Mouse (Mus musculus) gonadal fat pad, adult 2 months (tissue): ENCODE measurements around the gene Rc3h1. TPM values are rescaled to one million over a fixed set of nuclear protein-coding genes. Genes with fewer than 3 reads are reported as not detected.

Experiments
- polyA plus RNA-seq: library from polyadenylated mRNA; depleted of rRNA; stranded (reverse); fragments of >200 nt; gene quantifications from 2 replicates; pipeline ENCODE4 v1.2.3, GENCODE M21; 2012; rRNA removed

Rc3h1 gene
- polyA plus RNA-seq, 1 experiment: 15.8 TPM

Other genes starting within 250 kb of the Rc3h1 start
- 9.8 and 10.3 TPM in 2 replicates for gene Rabgap1l, start 113.2 kb upstream of the Rc3h1 start, polyA plus RNA-seq
- gene Serpinc1, start 72.2 kb downstream of the Rc3h1 start, polyA plus RNA-seq: 0.36 and 4.0 TPM in 2 replicates
- gene Zbtb37, start 128.4 kb downstream of the Rc3h1 start, polyA plus RNA-seq: 2.4 and 3.0 TPM in 2 replicates
- 16.6 and 19.8 TPM in 2 replicates for gene Dars2, start 164.2 kb downstream of the Rc3h1 start, polyA plus RNA-seq
- 1.1 and 1.2 TPM in 2 replicates for gene Cenpl, start 164.3 kb downstream of the Rc3h1 start, polyA plus RNA-seq
- gene Klhl20, start 225.1 kb downstream of the Rc3h1 start, polyA plus RNA-seq: 7.8 and 9.3 TPM in 2 replicates
- 0.19 and 0.48 TPM in 2 replicates for gene Ankrd45, start 236.3 kb downstream of the Rc3h1 start, polyA plus RNA-seq